Comparison of ENCODE assay signal across 11 mouse cellular contexts in genomic region chr16:38924940-38925339, GRCm38 (mm10). TPM values are rescaled to one million over a fixed set of nuclear protein-coding genes. Genes with fewer than 3 reads are reported as not detected.
DNase-seq lines count a peak whose midpoint lies in the region; ATAC-seq lines count a peak whose summit lies in the region.
"Had no signal": no experiment of that assay in that cellular context is flagged by ENCODE, and none has a peak within 500 bp of the region (broad histone marks: within the 10 kb centered on the region; RNA-seq: fewer than 3 reads in every experiment).

No protein-coding gene starts in this region.

- no peak for ATAC-seq in midbrain, embryonic 11.5 days (ENCODE audit: low FRiP score)
- ATAC-seq in hindbrain, embryonic 13.5 days (ENCODE audit: low FRiP score): peak; percentile 64; the same call in 1 of the 2 replicates

- H3K27ac ChIP-seq in midbrain, embryonic 11.5 days (ENCODE audit: low read depth, low read length): no peak overlapping the region
- no peak overlapping the region for H3K27ac ChIP-seq in midbrain, embryonic 10.5 days (replicated peaks)
- H3K27ac ChIP-seq in hindbrain, embryonic 13.5 days: no peak overlapping the region; the same call in 1 of the 2 replicates
- H3K27ac ChIP-seq: liver, embryonic 13.5 days had no signal

- no peaks in the 10 kb centered on the region for H3K36me3 ChIP-seq in midbrain, embryonic 11.5 days (ENCODE audit: control insufficient read depth, insufficient read depth, low read length)
- no peaks in the 10 kb centered on the region for H3K36me3 ChIP-seq in midbrain, embryonic 10.5 days
- no peaks in the 10 kb centered on the region for H3K36me3 ChIP-seq in hindbrain, embryonic 13.5 days
- H3K36me3 ChIP-seq: liver, embryonic 13.5 days had no signal

- H3K4me3 ChIP-seq in midbrain, embryonic 11.5 days (ENCODE audit: low read depth, low read length): no peak overlapping the region
- H3K4me3 ChIP-seq in midbrain, embryonic 10.5 days: no peak overlapping the region
- H3K4me3 ChIP-seq in hindbrain, embryonic 13.5 days: 0 out of 2 replicates have a peak overlapping the region, but pooled peaks have one; percentile 0
- H3K4me3 ChIP-seq: liver, embryonic 13.5 days had no signal

- no peaks in the 10 kb centered on the region for H3K9me3 ChIP-seq in midbrain, embryonic 11.5 days (ENCODE audit: control insufficient read depth, low read length)
- no peaks in the 10 kb centered on the region for H3K9me3 ChIP-seq in midbrain, embryonic 10.5 days (replicated peaks)
- H3K9me3 ChIP-seq in hindbrain, embryonic 13.5 days: no peaks in the 10 kb centered on the region
- H3K9me3 ChIP-seq: liver, embryonic 13.5 days had no signal

- no peak overlapping the region for H3K9ac ChIP-seq in midbrain, embryonic 11.5 days (ENCODE audit: low read length)
- H3K9ac ChIP-seq in hindbrain, embryonic 13.5 days: no peak overlapping the region
- H3K9ac ChIP-seq: liver, embryonic 13.5 days had no signal

- WGBS in midbrain, embryonic 11.5 days: 80% methylated on average over 13 of the region's 13 CpGs
- 83% methylated on average over 13 of the region's 13 CpGs for WGBS in midbrain, embryonic 10.5 days
- 54% methylated on average over 13 of the region's 13 CpGs for WGBS in hindbrain, embryonic 13.5 days

- no peaks in the 10 kb centered on the region for H3K4me1 ChIP-seq in midbrain, embryonic 11.5 days (ENCODE audit: control insufficient read depth, insufficient read depth, low read length)
- no peaks in the 10 kb centered on the region for H3K4me1 ChIP-seq in midbrain, embryonic 10.5 days
- H3K4me1 ChIP-seq in hindbrain, embryonic 13.5 days (replicated peaks): peaks cover 12% of the 10 kb centered on the region
- H3K4me1 ChIP-seq: liver, embryonic 13.5 days had no signal

- intact Hi-C loops in left cerebral cortex, postnatal 4 days (cut with DNase I): no loop called here
- intact Hi-C loops in gastrocnemius, postnatal 36 days (cut with DNase I): no loop called here

- H3K27me3 ChIP-seq in midbrain, embryonic 11.5 days (ENCODE audit: control insufficient read depth, insufficient read depth, low read length): no peaks in the 10 kb centered on the region
- no peaks in the 10 kb centered on the region for H3K27me3 ChIP-seq in midbrain, embryonic 10.5 days (ENCODE audit: low read depth, poor library complexity, severe bottlenecking)
- no peaks in the 10 kb centered on the region for H3K27me3 ChIP-seq in hindbrain, embryonic 13.5 days
- H3K27me3 ChIP-seq: liver, embryonic 13.5 days had no signal

- peak; percentile 53 for DNase-seq in midbrain, embryonic 11.5 days (ENCODE audit: low spot score, missing footprints)
- no peak for DNase-seq in midbrain, embryonic 10.5 days (ENCODE audit: low spot score)
- DNase-seq in left cerebral cortex, postnatal 4 days: peak; percentile 10
- DNase-seq in right cerebral cortex, postnatal 4 days: peak; percentile 34
- DNase-seq in kidney, postnatal 25 days: no peak
- no peak for DNase-seq in embryo, embryonic 9.5 days (ENCODE audit: extremely low spot score)
- DNase-seq in gastrocnemius, postnatal 36 days: no peak
- DNase-seq: gastrocnemius, postnatal 14 days; liver, embryonic 13.5 days had no signal

- H3K4me2 ChIP-seq in midbrain, embryonic 11.5 days: no peak overlapping the region
- H3K4me2 ChIP-seq in hindbrain, embryonic 13.5 days: peak overlapping the region; percentile 11; the same call in 1 of the 2 replicates
- H3K4me2 ChIP-seq: liver, embryonic 13.5 days had no signal

RNA-seq across cellular contexts. Expression of gene Igsf11, which starts 32.5 kb away (rescaled TPM):
- polyA plus RNA-seq in midbrain, embryonic 11.5 days (2014; fragmentation: Nextera tagmentation; extraction: Ambion mirVana): 2.0 and 2.1 TPM in 2 replicates
- polyA plus RNA-seq in midbrain, embryonic 10.5 days (2016; fragmentation: Nextera tagmentation; extraction: Ambion mirVana): 1.5 and 2.1 TPM in 2 replicates
- polyA plus RNA-seq in hindbrain, embryonic 13.5 days (2015; fragmentation: Nextera tagmentation; extraction: Ambion mirVana): 3.5 and 4.5 TPM in 2 replicates
- total RNA-seq in left cerebral cortex, postnatal 4 days (2021): 10 to 100 TPM; 14.3 to 14.4 TPM
- total RNA-seq in gastrocnemius, postnatal 36 days (2021): under 1 TPM; 0.20 to 0.54 TPM
- total RNA-seq: MEL had no signal

Comparison
In these comparisons a context has a peak if more than half of its experiments do, and no peak if none do; other contexts are left out.
1. DNase-seq: peak in midbrain, embryonic 11.5 days (single experiment), left cerebral cortex, postnatal 4 days (single experiment) and right cerebral cortex, postnatal 4 days (single experiment); none in midbrain, embryonic 10.5 days (single experiment), kidney, postnatal 25 days (0 of 2), embryo, embryonic 9.5 days (single experiment) and gastrocnemius, postnatal 36 days (0 of 2).